Mouse (Mus musculus) v-Abl transformed pro-B cells (cell line): ENCODE results near the gene Shc2.

Experiments
- in situ Hi-C, 2 experiments: fragments of 400-800 bp; cut with MboI; formaldehyde crosslinking; loops; one replicate each; pipeline ENCODE4 v1.15.1; 2025; ENCODE audit not compliant: unreplicated experiment in 2 of 2

The Shc2 gene

DNA sequence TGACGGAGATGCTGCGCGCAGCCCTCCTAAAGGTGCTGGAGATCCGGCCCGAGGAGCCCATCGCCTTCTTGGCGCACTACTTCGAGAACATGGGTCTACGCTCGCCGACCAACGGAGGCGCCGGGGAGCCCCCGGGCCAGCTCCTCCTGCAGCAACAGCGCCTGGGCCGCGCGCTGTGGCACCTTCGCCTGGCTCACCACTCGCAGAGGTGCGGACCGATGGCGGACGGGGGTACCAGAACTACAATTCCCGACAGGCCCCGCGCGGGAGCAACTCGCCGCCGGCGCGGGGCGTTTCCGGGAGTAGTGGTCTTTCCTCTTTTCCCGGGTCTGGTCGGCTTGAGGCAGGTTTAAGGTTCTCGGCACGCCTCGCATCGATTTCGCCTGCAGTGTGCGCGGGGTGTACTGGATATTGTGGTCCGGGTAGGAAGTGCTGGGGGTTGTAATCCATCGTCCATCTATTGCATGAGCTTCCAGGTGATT lies 31.9 kb upstream of the Shc2 start:
- in situ Hi-C loops, result no loop called here

DNA sequence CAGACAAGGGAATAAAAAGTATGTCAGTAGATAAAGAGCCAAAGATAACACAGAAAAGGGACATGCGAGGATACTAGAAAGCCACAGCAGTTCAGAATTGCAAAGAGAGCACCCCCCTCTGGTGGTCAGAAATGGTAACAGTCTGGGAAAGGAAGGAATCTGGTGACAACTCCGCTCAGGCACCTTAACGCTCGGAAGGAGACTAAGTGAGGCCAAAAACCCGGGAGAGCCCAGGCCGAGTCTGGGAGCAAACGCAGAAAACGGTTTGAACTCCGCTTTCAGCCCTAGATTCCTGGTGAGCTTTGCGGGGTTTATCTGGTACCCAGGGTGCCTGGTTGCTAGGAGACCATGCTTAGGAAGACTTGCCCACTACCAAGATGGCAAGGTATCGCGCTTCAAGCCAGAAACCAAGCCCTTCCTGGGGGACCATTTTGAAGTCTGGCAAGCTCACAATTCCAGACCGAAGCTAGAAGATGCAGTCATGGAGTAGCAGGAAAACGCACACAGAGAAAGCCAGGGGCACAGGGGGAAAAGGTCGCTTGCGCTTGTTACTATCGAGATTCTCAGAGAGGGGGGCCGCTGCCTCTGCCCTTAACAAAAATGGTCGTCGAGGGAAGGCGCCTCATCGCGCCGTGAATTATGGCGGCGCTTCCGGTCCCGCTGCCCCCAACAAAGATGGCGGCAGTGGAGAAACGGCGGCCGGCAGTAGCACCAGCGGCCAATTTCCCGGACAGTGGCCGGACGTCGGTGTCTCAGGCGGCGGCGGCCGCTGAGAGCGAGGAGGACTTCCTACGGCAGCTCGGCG lies 31.3 kb upstream of the Shc2 start, which contains the start of gene Tpgs1:
Gene Tpgs1 (plus strand): TSS at position 599 of the 805 bp plus-strand sequence.
- in situ Hi-C loops, result no loop called here

DNA sequence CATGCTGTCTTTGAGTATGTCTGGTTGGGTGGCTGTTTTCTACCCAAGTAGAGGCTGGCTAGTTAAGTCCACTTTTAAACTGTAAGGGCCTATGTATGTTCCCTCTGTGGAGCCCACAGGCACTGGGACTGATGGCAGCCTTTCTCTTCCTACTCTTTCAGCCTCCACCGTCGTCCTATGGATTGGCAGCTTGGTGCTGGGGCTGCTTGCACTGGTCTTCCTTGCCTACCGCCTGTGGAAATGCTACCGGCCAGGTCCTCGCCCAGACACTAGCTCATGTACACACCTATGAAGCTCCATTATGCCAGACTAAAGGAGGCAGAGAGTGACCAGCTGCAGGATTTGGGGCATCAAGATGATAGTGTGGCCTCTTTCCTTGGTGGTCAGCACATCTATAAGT lies 30.4 kb upstream of the Shc2 start:
- in situ Hi-C loops, result no loop called here

DNA sequence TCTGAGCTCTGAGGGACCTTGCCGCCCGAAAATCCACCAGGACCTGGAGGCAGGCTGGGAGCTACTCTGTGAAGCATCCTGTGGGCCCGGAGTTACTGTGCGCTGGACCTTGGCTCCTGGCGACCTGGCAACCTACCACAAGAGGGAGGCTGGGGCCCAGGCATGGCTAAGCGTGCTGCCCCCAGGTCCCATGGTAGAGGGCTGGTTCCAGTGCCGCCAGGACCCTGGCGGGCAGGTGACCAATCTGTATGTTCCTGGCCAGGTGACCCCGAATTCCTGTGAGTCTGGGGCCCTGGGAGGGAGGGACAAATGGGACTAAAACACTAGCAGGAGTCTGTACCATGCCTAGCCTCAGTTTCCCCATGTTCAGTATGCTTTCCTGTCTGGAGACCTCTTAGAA lies 28.8 kb upstream of the Shc2 start:
- in situ Hi-C loops, result no loop called here

DNA sequence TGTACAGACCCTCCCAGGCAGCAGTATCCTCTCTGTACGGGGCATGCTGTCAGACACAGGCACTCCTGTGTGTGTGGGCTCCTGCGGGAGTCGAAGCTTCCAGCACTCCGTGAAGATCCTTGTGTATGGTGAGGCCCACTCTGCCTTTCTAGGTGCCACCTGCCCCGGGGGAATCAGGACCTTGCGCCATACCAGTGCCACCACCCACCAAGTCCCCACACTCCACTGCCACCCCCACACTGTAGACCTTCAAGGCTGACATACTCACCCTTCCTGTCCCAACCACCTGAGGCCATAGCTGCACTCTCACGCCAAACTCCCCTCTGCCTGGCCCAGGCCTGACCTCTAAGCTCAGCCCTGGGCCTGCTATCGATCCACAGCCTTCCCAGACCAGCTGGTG lies 27.3 kb upstream of the Shc2 start:
- in situ Hi-C loops, result no loop called here

DNA sequence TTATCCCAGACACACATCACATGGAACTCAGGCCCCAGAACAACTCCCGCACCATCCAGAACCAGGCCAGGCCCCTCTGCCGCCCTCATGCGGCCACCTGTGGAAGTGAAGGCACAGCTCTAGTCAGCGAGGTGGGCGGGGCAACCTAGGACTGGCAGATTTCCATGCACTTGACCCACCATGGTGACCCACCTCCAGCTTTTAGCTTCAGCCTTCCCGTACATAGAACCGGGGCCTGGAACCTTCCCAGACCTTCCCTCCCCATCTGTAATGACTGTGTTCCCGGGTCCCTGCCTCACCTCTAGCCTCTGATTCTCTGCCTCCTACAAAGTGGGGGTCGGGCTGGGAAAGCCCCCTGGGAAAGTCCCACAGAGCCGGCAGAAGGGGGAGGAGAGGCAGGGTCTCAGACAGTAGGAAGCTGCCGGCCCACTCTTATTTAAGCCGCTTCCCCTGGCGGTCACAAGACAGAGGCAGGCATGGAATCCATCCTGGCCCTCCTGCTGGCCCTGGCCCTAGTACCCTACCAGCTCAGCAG lies 26.5 kb upstream of the Shc2 start, which contains the start of gene Madcam1:
Gene Madcam1 (plus strand): TSS at position 429 of the 535 bp plus-strand sequence.
- in situ Hi-C loops, result no loop called here

DNA sequence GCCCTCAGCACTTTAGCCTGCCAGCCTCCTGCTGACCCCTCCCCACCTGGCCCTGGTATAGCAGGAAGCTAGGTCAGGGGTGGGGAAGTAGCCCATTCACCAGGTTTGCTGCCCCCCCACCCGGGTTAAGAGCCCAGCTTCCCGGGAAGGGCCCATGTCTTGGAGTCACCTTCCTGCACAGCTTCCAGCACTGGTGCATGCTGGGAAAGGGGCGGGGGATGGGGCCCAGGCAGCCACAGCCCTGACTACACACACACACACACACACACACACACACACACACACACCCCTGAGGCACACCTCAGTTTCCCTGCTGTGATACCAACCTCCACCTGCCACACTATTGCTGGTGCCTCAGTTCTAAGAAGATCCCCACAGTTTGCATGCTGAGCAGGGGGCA lies 24.1 kb upstream of the Shc2 start:
- in situ Hi-C loops, result no loop called here

DNA sequence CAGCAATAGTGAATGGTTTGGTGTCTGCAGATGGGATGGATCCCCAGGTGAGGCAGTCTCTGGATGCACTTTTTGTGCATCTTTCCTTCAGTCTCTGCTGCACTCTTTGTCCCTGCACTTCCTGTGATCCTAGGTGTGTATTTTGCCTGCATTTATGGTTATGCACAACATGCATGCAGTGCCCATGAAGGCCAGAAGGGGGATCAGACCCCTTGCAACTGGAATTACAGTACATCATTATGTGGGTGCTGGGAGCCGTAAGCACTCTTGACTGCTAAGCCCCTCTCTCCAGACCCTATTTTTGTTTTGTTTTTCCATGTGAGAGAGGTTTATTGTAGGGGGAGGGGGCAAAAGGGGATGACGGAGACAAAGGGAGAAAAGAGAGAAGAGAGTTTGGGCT lies 22.6 kb upstream of the Shc2 start:
- in situ Hi-C loops, result no loop called here

DNA sequence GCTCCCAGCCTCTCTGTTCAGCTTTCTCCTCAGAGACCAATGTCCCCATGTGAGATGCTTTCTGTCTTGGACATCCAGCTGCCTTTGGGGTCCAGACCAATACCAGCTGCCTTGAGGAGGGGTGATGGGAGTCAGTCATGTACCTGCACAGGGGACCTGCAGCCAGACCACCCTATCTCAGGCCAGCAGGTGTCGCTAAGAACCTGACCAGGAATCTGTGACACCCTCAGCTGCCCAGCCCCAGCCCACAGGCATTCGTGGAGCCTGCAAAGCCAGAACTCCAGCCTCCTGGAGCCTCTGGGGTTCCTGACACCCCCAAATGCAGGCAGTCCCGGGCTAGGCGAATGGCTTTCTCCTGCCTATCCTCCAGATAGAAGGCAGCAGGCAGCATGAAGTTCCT lies 21.1 kb upstream of the Shc2 start:
- in situ Hi-C loops, result loop anchor here in 1 of 2 experiments (5.0 to 10.0 kb wide), 2 partner anchors 57 to 404 kb away; no protein-coding TSS in a partner anchor

DNA sequence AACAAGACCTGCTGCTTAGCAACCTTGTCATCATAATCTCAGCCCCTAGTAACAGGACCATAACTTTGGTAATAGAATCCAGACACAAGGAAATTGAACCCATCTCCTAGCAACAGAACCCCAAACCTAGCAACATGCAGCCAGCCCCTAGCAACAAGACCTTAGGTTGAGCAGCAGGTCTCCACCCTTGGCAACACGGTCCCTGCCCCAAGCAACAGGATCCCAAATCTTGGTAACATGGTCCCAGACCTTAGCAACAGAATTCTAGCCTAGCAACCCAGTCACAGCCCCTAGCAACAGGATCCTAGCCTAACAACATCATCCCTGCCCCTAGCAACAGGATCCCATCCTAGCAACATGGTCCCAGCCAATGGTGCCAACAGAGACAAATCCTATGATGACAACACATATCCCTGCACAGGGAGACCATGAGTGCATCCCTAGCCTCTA lies 17.3 kb upstream of the Shc2 start:
- in situ Hi-C loops, result loop anchor here (5.0 to 10.0 kb wide), 3 partner anchors 53 to 400 kb away; no protein-coding TSS in a partner anchor

DNA sequence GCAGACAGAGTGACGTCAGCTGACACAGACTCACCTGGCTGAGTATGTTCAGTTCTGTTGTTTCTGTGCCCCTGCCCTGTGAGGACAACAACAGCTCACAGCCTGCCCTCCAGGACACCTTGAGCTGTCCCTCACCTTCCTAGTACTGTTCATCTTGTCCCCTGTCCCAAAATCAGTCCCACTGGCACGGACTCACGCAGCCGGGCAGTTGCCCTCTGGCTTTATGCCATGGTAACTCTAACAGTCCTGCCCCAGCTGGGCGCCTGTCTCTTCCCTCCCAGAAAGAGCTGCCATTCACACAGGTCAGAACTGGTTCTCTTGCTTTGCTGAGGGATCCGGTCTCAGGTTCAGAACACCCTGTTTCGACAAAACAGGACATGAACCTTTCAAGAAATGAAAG lies 15.1 kb upstream of the Shc2 start:
- in situ Hi-C loops, result loop anchor here (5.0 to 10.0 kb wide), 2 partner anchors 70 to 398 kb away; no protein-coding TSS in a partner anchor

DNA sequence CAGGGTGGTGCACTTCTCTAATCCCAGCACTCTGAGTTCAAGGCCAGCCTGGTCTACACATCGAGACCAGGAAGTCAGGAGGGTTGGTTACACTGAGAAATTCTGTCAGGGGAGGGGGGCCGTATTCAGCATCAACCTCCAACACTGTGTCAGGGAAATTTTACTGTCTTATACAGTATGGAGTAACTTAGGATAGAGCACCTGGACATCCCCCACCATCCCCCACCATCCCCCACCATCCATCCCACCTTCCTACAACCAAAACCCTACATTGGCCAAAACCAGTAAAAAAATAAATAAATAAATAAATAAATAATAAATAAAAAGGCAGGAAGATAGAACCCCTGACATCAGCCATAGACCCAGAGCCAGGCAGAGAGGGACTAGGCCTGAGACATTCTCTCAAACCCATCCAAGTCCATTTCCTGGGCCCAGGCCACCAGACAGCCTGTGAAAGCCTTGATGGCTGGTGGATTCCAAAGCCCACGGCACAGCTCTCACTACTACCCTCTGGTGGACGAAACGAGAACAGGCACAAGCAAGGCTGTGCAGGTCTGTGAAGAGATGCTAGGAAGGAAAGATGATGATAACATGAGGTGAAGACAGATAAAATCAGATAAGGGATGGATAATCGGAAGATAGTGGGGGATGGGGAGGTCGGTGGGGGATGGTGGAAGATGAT lies 11.5 kb upstream of the Shc2 start:
- in situ Hi-C loops, result loop anchor here (10.0 to 25.0 kb wide), 2 partner anchors 887 to 894 kb away; partner anchors contain the start of gene Ccdc105 (in 2 of the 2)

DNA sequence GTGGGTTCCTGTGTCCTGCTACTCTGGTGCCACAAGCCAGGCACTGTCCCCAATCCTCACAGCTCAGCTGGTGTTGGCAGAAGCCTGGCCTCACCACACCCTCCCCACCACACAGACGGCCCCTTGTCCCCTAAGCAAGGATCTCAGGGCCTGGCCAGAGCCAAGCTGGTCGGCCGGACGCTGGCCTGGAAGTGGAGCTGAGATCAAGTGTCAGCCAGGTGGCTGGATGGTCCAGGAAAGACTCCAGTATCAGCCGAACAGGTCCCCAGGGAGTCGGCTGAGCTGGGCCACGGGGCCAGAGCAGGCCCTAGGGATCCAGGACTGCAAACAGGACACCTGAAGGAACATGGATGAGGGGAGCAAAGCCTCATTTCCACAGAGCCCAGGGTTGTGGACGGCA lies 8.0 kb upstream of the Shc2 start, which contains the start of gene Odf3l2:
Gene Odf3l2 (minus strand): TSS at position 28 of the 400 bp plus-strand sequence.
- in situ Hi-C loops, result loop anchor here (10.0 to 25.0 kb wide), 2 partner anchors 883 to 891 kb away; partner anchors contain the start of gene Ccdc105 (in 2 of the 2)

DNA sequence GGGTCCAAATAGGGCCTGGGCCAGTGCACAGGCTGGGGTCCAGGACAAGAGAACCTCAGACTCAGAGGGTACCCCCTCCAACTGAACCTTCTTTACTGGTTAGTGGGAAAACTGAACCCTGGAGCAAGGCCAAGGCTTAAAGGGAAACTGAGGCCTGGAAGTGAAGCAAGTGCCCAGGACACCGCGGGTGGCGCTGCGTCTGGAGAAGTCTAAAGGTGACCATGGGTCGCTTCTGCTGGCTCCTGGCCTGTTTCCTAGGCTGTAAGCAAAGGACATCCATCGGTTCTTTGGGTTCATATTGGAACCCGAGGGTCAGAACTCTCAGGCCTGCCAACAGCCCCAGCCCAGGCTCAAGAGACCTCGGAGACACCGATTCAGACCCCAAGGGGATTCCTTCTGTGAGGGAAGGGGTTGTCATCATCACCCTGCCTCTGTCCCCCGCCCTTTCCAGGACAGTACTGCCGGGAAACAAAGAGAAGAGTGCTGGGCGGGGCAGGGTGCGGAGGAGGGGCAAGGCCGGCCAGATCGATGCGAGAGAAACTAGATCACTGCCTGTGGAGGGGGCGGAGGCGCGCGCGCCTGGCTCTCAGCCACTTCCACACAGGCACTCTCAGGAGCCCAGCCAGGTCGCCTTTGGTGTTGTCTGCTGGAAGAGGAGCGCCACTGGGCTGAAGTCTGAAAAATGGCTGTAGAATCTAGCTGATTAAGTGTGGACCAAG lies 927 bp upstream of the Shc2 start:
- in situ Hi-C loops, result loop anchor here in 1 of 2 experiments (25.0 kb wide), 1 partner anchor 876 kb away; the partner anchor contains the start of gene Ccdc105

DNA sequence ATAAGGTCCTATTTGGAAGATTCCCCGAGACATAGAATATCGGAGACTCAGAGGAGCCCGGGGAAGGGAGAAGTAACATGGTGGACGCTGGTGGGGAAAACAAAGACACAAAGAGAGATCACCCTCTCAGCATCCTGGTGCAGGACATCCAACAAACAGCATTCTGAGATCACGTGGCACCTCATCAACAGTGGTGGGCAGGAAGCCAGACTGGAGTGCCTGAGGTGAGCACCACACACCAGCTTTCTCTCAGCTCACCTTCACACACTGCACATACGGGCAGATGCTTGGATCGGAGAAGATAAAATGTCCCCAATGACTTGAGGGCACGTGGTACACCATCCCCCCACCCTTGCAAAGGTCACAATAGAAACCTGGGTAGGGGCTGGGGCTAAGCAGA lies 1.4 kb downstream of the Shc2 start:
- in situ Hi-C loops, result loop anchor here in 1 of 2 experiments (25.0 kb wide), 1 partner anchor 874 kb away; the partner anchor contains the start of gene Ccdc105

DNA sequence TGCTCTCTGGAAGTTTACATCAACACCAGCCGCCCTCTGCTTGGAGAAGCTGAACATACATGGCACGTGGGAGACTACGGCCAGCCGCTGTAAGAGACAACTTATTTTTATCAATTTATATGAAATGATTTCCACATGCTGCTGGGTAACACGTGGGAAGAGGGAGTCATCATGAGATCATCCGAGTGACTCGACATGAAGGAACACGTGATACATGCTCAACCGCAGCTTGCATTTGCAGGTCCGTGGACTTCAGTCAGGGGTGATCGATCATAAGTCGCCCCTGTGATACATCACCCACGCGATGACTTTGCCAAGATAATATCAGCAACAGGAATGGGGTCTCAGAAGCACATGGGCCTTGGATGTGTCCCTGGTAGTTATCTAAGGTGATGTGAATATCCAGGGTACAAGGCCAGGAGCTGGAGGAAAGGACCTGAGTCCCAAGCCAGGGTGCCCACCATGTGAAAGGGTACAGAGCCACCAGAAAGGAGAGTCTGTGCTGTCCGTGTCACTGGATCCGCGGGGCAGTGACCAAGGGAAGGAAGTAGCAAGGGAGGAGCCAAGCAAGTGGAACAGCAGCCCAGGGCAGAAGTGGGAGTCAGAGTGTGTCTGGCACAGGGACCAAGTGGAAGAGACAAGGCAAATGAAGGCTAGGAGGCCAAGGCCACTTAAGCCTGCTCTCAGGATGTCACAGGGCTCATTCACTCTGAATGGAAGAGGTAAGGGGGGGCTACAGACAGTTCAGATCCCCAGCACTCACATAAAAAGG lies 4.5 kb downstream of the Shc2 start:
- in situ Hi-C loops, result loop anchor here in 1 of 2 experiments (25.0 kb wide), 1 partner anchor 871 kb away; the partner anchor contains the start of gene Ccdc105

DNA sequence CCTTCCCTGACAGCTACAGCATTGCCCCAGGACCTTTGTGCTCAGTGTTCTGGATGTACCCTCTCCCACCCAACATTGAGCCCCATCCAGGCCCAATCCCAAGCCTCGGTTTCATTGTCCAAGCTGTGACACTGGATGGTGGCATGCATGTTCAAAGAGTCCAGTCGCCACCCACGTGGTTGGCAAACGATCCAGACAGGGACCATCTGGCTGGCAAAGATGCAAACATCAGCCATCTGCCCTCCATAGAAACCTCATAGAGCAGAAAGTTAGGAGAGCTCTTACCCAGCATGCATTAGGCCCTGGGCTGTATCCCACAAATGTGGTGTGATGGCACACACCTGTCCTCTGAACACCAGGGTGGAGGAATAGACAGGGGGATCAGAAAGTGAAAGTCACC lies 6.3 kb downstream of the Shc2 start:
- in situ Hi-C loops, result loop anchor here in 1 of 2 experiments (25.0 kb wide), 1 partner anchor 869 kb away; the partner anchor contains the start of gene Ccdc105

DNA sequence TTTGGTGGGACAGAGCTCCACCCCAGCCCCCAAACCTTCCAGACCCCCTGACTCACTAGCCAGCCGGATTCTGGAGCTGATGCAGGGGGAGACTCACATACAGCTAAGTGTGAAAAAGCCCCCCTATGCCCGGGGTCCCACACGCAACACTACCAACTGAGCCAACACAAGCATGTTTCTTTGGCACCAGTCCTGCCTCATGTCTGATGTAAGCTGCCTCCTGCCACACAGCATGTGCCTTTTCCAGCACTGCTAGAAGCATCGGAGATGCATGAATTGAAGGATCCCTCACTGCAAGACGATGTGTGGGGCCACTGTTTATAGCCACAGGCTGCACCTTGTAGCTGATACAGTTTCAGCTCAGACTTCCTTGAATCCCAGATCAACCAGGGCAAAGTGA lies 9.3 kb downstream of the Shc2 start:
- in situ Hi-C loops, result loop anchor here in 1 of 2 experiments (25.0 kb wide), 1 partner anchor 866 kb away; the partner anchor contains the start of gene Ccdc105

DNA sequence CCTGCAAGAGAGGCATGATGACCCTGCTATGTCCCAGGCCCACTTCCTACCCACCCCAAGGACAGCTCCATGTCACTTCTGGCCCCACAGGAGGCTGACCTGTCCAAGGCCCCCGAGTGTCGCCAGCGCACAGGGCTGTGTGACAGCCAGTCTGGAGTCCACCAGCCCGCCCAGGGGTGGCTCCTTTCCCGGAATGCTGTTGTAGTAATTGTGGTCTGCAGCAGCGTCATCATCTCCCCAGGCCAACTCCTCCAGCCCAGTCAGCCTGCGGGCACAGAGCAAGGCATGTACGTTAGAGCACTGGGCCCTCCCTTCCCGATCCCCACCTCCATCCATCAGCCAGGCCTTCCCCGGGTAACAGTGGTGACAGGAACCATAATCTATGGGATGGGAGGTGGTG lies 11.6 kb downstream of the Shc2 start:
- in situ Hi-C loops, result loop anchor here in 1 of 2 experiments (25.0 kb wide), 1 partner anchor 864 kb away; the partner anchor contains the start of gene Ccdc105
